Mouse (Mus musculus) megakaryocyte, embryonic 14.5 days (primary cell): ENCODE results near the gene Rragd.

ENCODE experiments used
- FLI1 ChIP-seq: IDR thresholded peaks from 2 replicates; pipeline ENCODE4 v1.6.1; 2012; ENCODE audit warnings: low read length, inconsistent platforms, mixed read lengths
- GATA1 ChIP-seq: IDR thresholded peaks from 3 replicates; pipeline ENCODE4 v1.6.1; 2012; ENCODE audit warnings: mixed read lengths, low read length, inconsistent platforms, borderline replicate concordance

GRCm38 (mm10) chr4:33067826-33068225 is 85.0 kb downstream of the Rragd start:
- TF ChIP-seq FLI1 (no peak), GATA1 (no peak)
